In genomic region chr1:77815451-77815850, GRCm38 (mm10) we compare ENCODE assay signal across 16 mouse cellular contexts.
"Had no signal": no experiment of that assay in that cellular context is flagged by ENCODE, and none has a peak within 500 bp of the region (broad histone marks: within the 10 kb centered on the region; RNA-seq: fewer than 3 reads in every experiment).

No protein-coding gene starts in this region.

- H3K4me1 ChIP-seq: liver, embryonic 15.5 days; megakaryocyte, embryonic 14.5 days; neural tube, embryonic 12.5 days; stomach, embryonic 15.5 days had no signal

- H3K4me2 ChIP-seq: liver, embryonic 15.5 days; midbrain, embryonic 11.5 days; midbrain, embryonic 15.5 days; neural tube, embryonic 12.5 days; stomach, embryonic 15.5 days had no signal

- H3K9ac ChIP-seq: liver, embryonic 15.5 days; liver, postnatal 0 days; midbrain, embryonic 15.5 days; neural tube, embryonic 12.5 days; stomach, embryonic 15.5 days had no signal

- ATAC-seq: liver, postnatal 0 days; midbrain, embryonic 15.5 days had no signal

- H3K4me3 ChIP-seq: liver, embryonic 15.5 days; megakaryocyte, embryonic 14.5 days; midbrain, embryonic 15.5 days; neural tube, embryonic 12.5 days; stomach, embryonic 15.5 days had no signal

- H3K9me3 ChIP-seq: liver, embryonic 15.5 days; midbrain, embryonic 15.5 days; neural tube, embryonic 12.5 days; stomach, embryonic 15.5 days had no signal

- H3K27ac ChIP-seq: liver, embryonic 15.5 days; macrophage; midbrain, embryonic 15.5 days; neural tube, embryonic 12.5 days; stomach, embryonic 15.5 days; stomach, postnatal 0 days had no signal

- DNase-seq: liver, postnatal 0 days; lung, adult 2 months; lung, postnatal 10 days; lung, postnatal 36 days; right cerebral cortex, postnatal 14 days; thymus, adult 2 months; thymus, postnatal 25 days; thymus, postnatal 4 days had no signal

- H3K36me3 ChIP-seq: liver, embryonic 15.5 days; midbrain, embryonic 15.5 days; neural tube, embryonic 12.5 days; stomach, embryonic 15.5 days had no signal

- H3K27me3 ChIP-seq: liver, embryonic 15.5 days; megakaryocyte, embryonic 14.5 days; midbrain, embryonic 15.5 days; neural tube, embryonic 12.5 days; stomach, embryonic 15.5 days had no signal
